Mouse (Mus musculus): ENCODE results near the gene Klf5.

Gene Klf5

GRCm38 (mm10) chr14:99298385-99299021, at the start of gene Klf5:
Gene Klf5 (plus strand): TSS chr14:99298691.
- peak; percentile 91 to 92 for DNase-seq (ENCODE audit: low spot score in 2 of 2)

GRCm38 (mm10) chr14:99262026-99262425, 36.5 kb upstream of the Klf5 start:
- DNase-seq (ENCODE audit: low spot score in 2 of 2), result no peak

GRCm38 (mm10) chr14:99263816-99264215, 34.7 kb upstream of the Klf5 start:
- no peak for DNase-seq (ENCODE audit: low spot score in 2 of 2)

GRCm38 (mm10) chr14:99265791-99266190, 32.7 kb upstream of the Klf5 start:
- DNase-seq (ENCODE audit: low spot score in 2 of 2), result no peak

GRCm38 (mm10) chr14:99266749-99267148, 31.7 kb upstream of the Klf5 start:
- DNase-seq (ENCODE audit: low spot score in 2 of 2), result no peak

GRCm38 (mm10) chr14:99274056-99274455, 24.4 kb upstream of the Klf5 start:
- no peak for DNase-seq (ENCODE audit: low spot score in 2 of 2)

- no peak for DNase-seq (ENCODE audit: low spot score in 2 of 2)
Observed at GRCm38 (mm10) chr14:99275827-99276226, 22.7 kb upstream of the Klf5 start.

- DNase-seq (ENCODE audit: low spot score in 2 of 2), result no peak
Observed at GRCm38 (mm10) chr14:99278312-99278711, 20.2 kb upstream of the Klf5 start.

- DNase-seq (ENCODE audit: low spot score in 2 of 2), result no peak
Observed at GRCm38 (mm10) chr14:99278763-99279486, 19.6 kb upstream of the Klf5 start.

GRCm38 (mm10) chr14:99280399-99280798, 18.1 kb upstream of the Klf5 start:
- DNase-seq (ENCODE audit: low spot score in 2 of 2), result no peak

- DNase-seq (ENCODE audit: low spot score in 2 of 2), result no peak
Observed at GRCm38 (mm10) chr14:99280825-99281433, 17.6 kb upstream of the Klf5 start.

GRCm38 (mm10) chr14:99285486-99285885, 13.0 kb upstream of the Klf5 start:
- DNase-seq (ENCODE audit: low spot score in 2 of 2), result no peak

GRCm38 (mm10) chr14:99292176-99292575, 6.3 kb upstream of the Klf5 start:
- no peak for DNase-seq (ENCODE audit: low spot score in 2 of 2)

GRCm38 (mm10) chr14:99294424-99294823, 4.1 kb upstream of the Klf5 start:
- no peak for DNase-seq (ENCODE audit: low spot score in 2 of 2)

- DNase-seq (ENCODE audit: low spot score in 2 of 2), result peak in 1 of 2 experiments; percentile 44
Observed at GRCm38 (mm10) chr14:99295606-99296341, 2.7 kb upstream of the Klf5 start.

- peak; percentile 40 to 46 for DNase-seq (ENCODE audit: low spot score in 2 of 2)
Observed at GRCm38 (mm10) chr14:99299022-99299481, 561 bp downstream of the Klf5 start.

GRCm38 (mm10) chr14:99299701-99300191, 1.3 kb downstream of the Klf5 start:
- peak; percentile 58 to 70 for DNase-seq (ENCODE audit: low spot score in 2 of 2)

- DNase-seq (ENCODE audit: low spot score in 2 of 2), result no peak
Observed at GRCm38 (mm10) chr14:99301472-99301871, 3.0 kb downstream of the Klf5 start.

GRCm38 (mm10) chr14:99304387-99304786, 5.9 kb downstream of the Klf5 start:
- DNase-seq (ENCODE audit: low spot score in 2 of 2), result no peak

GRCm38 (mm10) chr14:99304997-99305792, 6.7 kb downstream of the Klf5 start:
- no peak for DNase-seq (ENCODE audit: low spot score in 2 of 2)

- DNase-seq (ENCODE audit: low spot score in 2 of 2), result no peak
Observed at GRCm38 (mm10) chr14:99306410-99306809, 7.9 kb downstream of the Klf5 start.
